Mouse (Mus musculus): Measurements from ENCODE around the gene Rnf185. TPM values are rescaled to one million over a fixed set of nuclear protein-coding genes. Genes with fewer than 3 reads are reported as not detected.

Rnf185 gene
- total RNA-seq (2023) = 26.8 TPM

GRCm38 (mm10) chr11:3452167-3452639 lies at the start of gene Rnf185:
Gene Rnf185 (minus strand): TSS chr11:3452363.

GRCm38 (mm10) chr11:3487952-3488570 lies 35.9 kb upstream of the Rnf185 start, which contains the start of gene Pla2g3:
Gene Pla2g3 (plus strand): TSS chr11:3488284.

DNA sequence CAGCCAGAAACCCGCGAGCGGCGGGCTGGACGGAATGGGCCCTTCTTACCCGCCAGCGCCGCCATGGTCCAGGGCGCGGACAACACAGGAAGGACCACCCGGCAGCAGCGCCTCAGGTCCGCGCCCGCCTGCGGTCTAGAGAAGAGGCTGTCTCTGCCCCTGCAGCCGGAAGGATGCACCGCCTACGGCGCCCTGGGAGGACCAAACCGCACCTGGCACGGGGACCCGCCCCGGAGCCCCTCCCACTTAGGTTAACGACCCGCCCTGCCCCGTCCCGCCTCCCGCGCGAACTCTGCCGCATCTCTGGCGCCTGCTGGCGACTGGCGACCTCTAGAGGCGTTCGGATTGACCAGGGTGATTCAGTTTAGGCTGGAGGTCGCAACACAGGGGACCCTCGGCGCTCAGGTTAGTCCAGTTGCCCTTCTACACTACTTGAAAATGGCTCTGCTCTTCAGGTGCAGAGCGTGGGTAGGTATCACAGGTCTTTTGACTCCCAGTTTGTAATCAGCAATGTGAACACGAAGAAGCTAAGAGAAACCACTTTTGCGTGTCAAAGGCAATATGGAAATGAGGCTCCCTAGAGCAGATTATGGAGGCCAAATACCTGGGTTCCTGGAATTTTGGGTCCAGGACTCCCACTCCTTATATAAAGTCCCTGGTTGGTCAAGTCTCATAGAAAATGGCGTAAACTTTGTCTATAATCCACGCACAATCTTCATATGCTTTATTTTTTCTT lies 43.0 kb downstream of the Rnf185 start, which contains the start of gene Limk2:
Limk2 (minus strand) TSS at position 193 of the 736 bp plus-strand sequence.

Other genes starting within 250 kb of the Rnf185 start
- 67.6 TPM for gene Eif4enif1, start 250.0 kb downstream of the Rnf185 start, total RNA-seq (2023)
- gene Drg1, start 185.9 kb downstream of the Rnf185 start, total RNA-seq (2023) = 56.1 TPM
- 86.1 TPM for gene Patz1, start 163.5 kb downstream of the Rnf185 start, total RNA-seq (2023)
- 378 TPM for gene Pik3ip1, start 122.0 kb downstream of the Rnf185 start, total RNA-seq (2023)
- gene Limk2, start 43.2 kb downstream of the Rnf185 start, total RNA-seq (2023) = 87.4 TPM
- not detected for gene Pla2g3, start 35.9 kb upstream of the Rnf185 start, total RNA-seq (2023)
- gene Inpp5j, start 52.5 kb upstream of the Rnf185 start, total RNA-seq (2023) = not detected
- 1.2 TPM for gene Selenom, start 62.3 kb upstream of the Rnf185 start, total RNA-seq (2023)
- 0.67 TPM for gene Smtn, start 88.2 kb upstream of the Rnf185 start, total RNA-seq (2023)
- gene Morc2a, start 196.8 kb upstream of the Rnf185 start, total RNA-seq (2023) = 63.9 TPM